Mouse (Mus musculus): Measurements from ENCODE around the gene Prpsap1. TPM values are rescaled to one million over a fixed set of nuclear protein-coding genes. Genes with fewer than 3 reads are reported as not detected.
"Not testable (repeated sequence)": the region's sequence is repeated elsewhere in the genome, so short reads cannot be mapped to it uniquely, and the experiment has no call there.

Gene Prpsap1
- polyA plus RNA-seq, 1 experiment from 2014 or later = 89.5 TPM

DNA sequence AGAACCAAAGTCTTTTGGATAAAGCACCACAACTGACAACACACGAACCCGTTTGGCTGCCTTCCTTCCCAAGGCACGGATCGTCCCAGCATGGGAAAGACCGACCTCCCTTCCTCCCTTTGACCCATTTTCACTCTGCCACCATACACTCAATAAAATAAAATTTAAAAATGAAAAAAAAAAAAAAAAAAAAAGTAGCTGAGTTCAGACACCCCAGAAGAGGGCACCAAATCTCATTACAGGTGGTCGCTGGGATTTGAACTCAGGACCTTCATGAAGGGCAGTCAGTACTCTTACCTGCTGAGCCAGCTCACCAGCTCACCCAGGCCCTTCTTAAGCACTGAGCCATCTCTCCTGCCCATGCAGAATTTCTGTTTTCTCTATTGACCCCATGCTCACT lies 5.0 kb upstream of the Prpsap1 start:
- TF ChIP-seq CTCF (IDR thresholded peaks at IDR 0.05) (no peak), EP300 (IDR thresholded peaks at IDR 0.05) (no peak)
- Histone ChIP-seq H3K4me3 (ENCODE audit: low read depth, low read length) (no peak overlapping the region), H3K4me1 (ENCODE audit: insufficient read depth, low read depth, low read length) (no peaks in the 10 kb centered on the region), H3K9me3 (ENCODE audit: low read length) (no peaks in the 10 kb centered on the region), H3K27ac (ENCODE audit: low read length) (no peak overlapping the region), H3K36me3 (ENCODE audit: insufficient read depth, low read length) (no peaks in the 10 kb centered on the region), H3K4me2 (replicated peaks; ENCODE audit: low read depth, low read length) (peak overlapping the region; percentile 48), H3K27me3 (replicated peaks; ENCODE audit: insufficient read depth, low read length) (no peaks in the 10 kb centered on the region), H3K9ac (replicated peaks; ENCODE audit: low read depth) (no peak overlapping the region)
- WGBS = 44% methylated on average over 6 of the region's 6 CpGs
- ATAC-seq = no peak
- no peak for DNase-seq (ENCODE audit: low spot score)

- no peak overlapping the region for H3K27ac ChIP-seq (ENCODE audit: low read length)
- WGBS = 31% methylated on average over 22 of the region's 34 CpGs
- DNase-seq (ENCODE audit: low spot score) = no peak
- no peaks in the 10 kb centered on the region for H3K9me3 ChIP-seq (ENCODE audit: low read length)
- TF ChIP-seq CTCF (IDR thresholded peaks at IDR 0.05) (no peak), EP300 (IDR thresholded peaks at IDR 0.05) (no peak)
- H3K4me2 ChIP-seq (replicated peaks; ENCODE audit: low read depth, low read length) = peak overlapping the region; percentile 48
- ATAC-seq = no peak
- H3K9ac ChIP-seq (replicated peaks; ENCODE audit: low read depth) = no peak overlapping the region
- peak overlapping the region; percentile 12 for H3K4me3 ChIP-seq (ENCODE audit: low read depth, low read length)
- no peaks in the 10 kb centered on the region for H3K4me1 ChIP-seq (ENCODE audit: insufficient read depth, low read depth, low read length)
- H3K36me3 ChIP-seq (ENCODE audit: insufficient read depth, low read length) = no peaks in the 10 kb centered on the region
- no peaks in the 10 kb centered on the region for H3K27me3 ChIP-seq (replicated peaks; ENCODE audit: insufficient read depth, low read length)
These were observed 4.6 kb upstream of the Prpsap1 start for GRCm38 (mm10) chr11:116498596-116498995.

GRCm38 (mm10) chr11:116497313-116497712 lies 3.3 kb upstream of the Prpsap1 start:
- no peak for ATAC-seq
- 55% methylated on average over 4 of the region's 4 CpGs for WGBS
- TF ChIP-seq CTCF (IDR thresholded peaks at IDR 0.05) (no peak), EP300 (IDR thresholded peaks at IDR 0.05) (no peak)

GRCm38 (mm10) chr11:116494474-116495174 lies 622 bp upstream of the Prpsap1 start:
- peak; percentile 61 for ATAC-seq
- WGBS = 25% methylated on average over 13 of the region's 13 CpGs

More at GRCm38 (mm10) chr11:116497313-116497712, 3.3 kb upstream of the Prpsap1 start:
- no peak overlapping the region for H3K27ac ChIP-seq (ENCODE audit: low read length)
- no peak overlapping the region for H3K9ac ChIP-seq (replicated peaks; ENCODE audit: low read depth)
- no peaks in the 10 kb centered on the region for H3K27me3 ChIP-seq (replicated peaks; ENCODE audit: insufficient read depth, low read length)
- H3K4me1 ChIP-seq (ENCODE audit: insufficient read depth, low read depth, low read length) = no peaks in the 10 kb centered on the region
- H3K4me3 ChIP-seq (ENCODE audit: low read depth, low read length) = no peak overlapping the region
- DNase-seq (ENCODE audit: low spot score) = no peak
- H3K4me2 ChIP-seq (replicated peaks; ENCODE audit: low read depth, low read length) = no peak overlapping the region
- H3K9me3 ChIP-seq (ENCODE audit: low read length) = no peaks in the 10 kb centered on the region
- no peaks in the 10 kb centered on the region for H3K36me3 ChIP-seq (ENCODE audit: insufficient read depth, low read length)

GRCm38 (mm10) chr11:116493191-116493590 lies 811 bp downstream of the Prpsap1 start:
- peaks cover 2% of the 10 kb centered on the region; the same call in 1 of the 2 replicates for H3K4me1 ChIP-seq (ENCODE audit: insufficient read depth, low read depth, low read length)
- no peak overlapping the region for H3K4me2 ChIP-seq (replicated peaks; ENCODE audit: low read depth, low read length)
- TF ChIP-seq EP300 (IDR thresholded peaks at IDR 0.05) (no peak), CTCF (IDR thresholded peaks at IDR 0.05) (no peak)
- no peak overlapping the region for H3K4me3 ChIP-seq (ENCODE audit: low read depth, low read length)
- DNase-seq (ENCODE audit: low spot score) (no peak), ATAC-seq (no peak)
- no peaks in the 10 kb centered on the region for H3K36me3 ChIP-seq (ENCODE audit: insufficient read depth, low read length)
- H3K9me3 ChIP-seq (ENCODE audit: low read length) = no peaks in the 10 kb centered on the region
- H3K9ac ChIP-seq (replicated peaks; ENCODE audit: low read depth) = no peak overlapping the region
- H3K27ac ChIP-seq (ENCODE audit: low read length) = no peak overlapping the region
- WGBS = 72% methylated on average over 5 of the region's 5 CpGs
- no peaks in the 10 kb centered on the region for H3K27me3 ChIP-seq (replicated peaks; ENCODE audit: insufficient read depth, low read length)

More at GRCm38 (mm10) chr11:116494474-116495174, 622 bp upstream of the Prpsap1 start:
- Histone ChIP-seq H3K4me3 (ENCODE audit: low read depth, low read length) (no peak overlapping the region), H3K4me2 (replicated peaks; ENCODE audit: low read depth, low read length) (no peak overlapping the region), H3K9me3 (ENCODE audit: low read length) (no peaks in the 10 kb centered on the region), H3K36me3 (ENCODE audit: insufficient read depth, low read length) (no peaks in the 10 kb centered on the region), H3K4me1 (ENCODE audit: insufficient read depth, low read depth, low read length) (peaks cover 2% of the 10 kb centered on the region; the same call in 1 of the 2 replicates), H3K27me3 (replicated peaks; ENCODE audit: insufficient read depth, low read length) (no peaks in the 10 kb centered on the region), H3K27ac (ENCODE audit: low read length) (peak overlapping the region; percentile 72), H3K9ac (replicated peaks; ENCODE audit: low read depth) (no peak overlapping the region)
- TF ChIP-seq EP300 (IDR thresholded peaks at IDR 0.05) = peak; percentile 47; the same call in 1 of the 2 replicates
- no peak for TF ChIP-seq CTCF (IDR thresholded peaks at IDR 0.05)
- peak; percentile 88 for DNase-seq (ENCODE audit: low spot score)

- 70% methylated on average over 1 of the region's 1 CpGs for WGBS
- H3K4me1 ChIP-seq (ENCODE audit: insufficient read depth, low read depth, low read length); H3K27ac ChIP-seq (ENCODE audit: low read length); H3K4me2 ChIP-seq (replicated peaks; ENCODE audit: low read depth, low read length); H3K4me3 ChIP-seq (ENCODE audit: low read depth, low read length); H3K27me3 ChIP-seq (replicated peaks; ENCODE audit: insufficient read depth, low read length); H3K9me3 ChIP-seq (ENCODE audit: low read length); DNase-seq (ENCODE audit: low spot score); H3K36me3 ChIP-seq (ENCODE audit: insufficient read depth, low read length); H3K9ac ChIP-seq (replicated peaks; ENCODE audit: low read depth); ATAC-seq: not testable (repeated sequence)
These were observed 1.5 kb downstream of the Prpsap1 start for GRCm38 (mm10) chr11:116492507-116492906.

All from lung, postnatal 0 days (tissue).